Mouse (Mus musculus): ENCODE measurements around the gene Speer4c. TPM values are rescaled to one million over a fixed set of nuclear protein-coding genes. Genes with fewer than 3 reads are reported as not detected.

Speer4c gene
- total RNA-seq, 4 experiments from 2014 or later: not detected

Other genes with a start within 250 kb of the Speer4c start
- not detected for gene Gm21149, start 237.7 kb downstream of the Speer4c start, total RNA-seq (2022)
- gene Gm21190, start 185.0 kb downstream of the Speer4c start, total RNA-seq (2022): not detected
- gene Gm21083, start 136.9 kb downstream of the Speer4c start, total RNA-seq (2022): not detected
- gene Speer4d, start 95.2 kb downstream of the Speer4c start, total RNA-seq (2022): not detected
- gene 4930572O03Rik, start 57.2 kb downstream of the Speer4c start, total RNA-seq (2022): not detected
- gene Cacna2d1, start 220.4 kb upstream of the Speer4c start, total RNA-seq (2022): 100 to 1,000 TPM; 146 to 167 (median 156) TPM

Data from left cerebral cortex, adult 8-10 months (tissue).